Mouse (Mus musculus) liver, embryonic 12.5 days (tissue): ENCODE results near the gene M1ap. TPM values are rescaled to one million over a fixed set of nuclear protein-coding genes. Genes with fewer than 3 reads are reported as not detected.

Experiments
- ATAC-seq: fragments of 200-750 bp; cut with Nextera tagmentation; 2 replicates; pipeline ENCODE4 v1.8.0; 2017; ENCODE audit warnings: moderate number of reproducible peaks, mild to moderate bottlenecking, moderate library complexity
- H3K27ac ChIP-seq: fragments of 300-500 bp; sonication (generic); 2 replicates; pipeline ENCODE4 v1.5.1; 2016; ENCODE audit warnings: mild to moderate bottlenecking
- H3K27me3 ChIP-seq: fragments of 300-500 bp; sonication (generic); replicated peaks from 2 replicates; pipeline ENCODE4 v1.6.1; 2016; ENCODE audit warnings: mild to moderate bottlenecking, moderate library complexity
- H3K36me3 ChIP-seq: fragments of 300-500 bp; sonication (generic); 2 replicates; pipeline ENCODE4 v1.6.1; 2016; ENCODE audit warnings: mild to moderate bottlenecking, moderate library complexity
- H3K4me1 ChIP-seq: fragments of 300-500 bp; sonication (generic); 2 replicates; pipeline ENCODE4 v1.6.1; 2016
- H3K4me2 ChIP-seq: fragments of 300-500 bp; sonication (generic); 2 replicates; pipeline ENCODE4 v1.6.1; 2016; ENCODE audit warnings: mild to moderate bottlenecking, moderate library complexity
- H3K4me3 ChIP-seq: fragments of 300-500 bp; sonication (generic); 2 replicates; pipeline ENCODE4 v1.5.1; 2016; ENCODE audit warnings: mild to moderate bottlenecking, moderate library complexity
- H3K9ac ChIP-seq: fragments of 300-500 bp; sonication (generic); 2 replicates; pipeline ENCODE4 v1.6.1; 2016; ENCODE audit warnings: mild to moderate bottlenecking, moderate library complexity
- H3K9me3 ChIP-seq: fragments of 300-500 bp; sonication (generic); replicated peaks from 2 replicates; pipeline ENCODE4 v1.6.1; 2016; ENCODE audit warnings: mild to moderate bottlenecking, moderate library complexity
- WGBS: fragments of 180-500 bp; shearing (Covaris S2); methylation state at CpG from one replicate; pipeline ENCODE4 v1.1.7; 2016; ENCODE audit not compliant: insufficient replicate concordance; 5-methylcytosine and 5-hydroxymethylcytosine counted together
- polyA plus RNA-seq: library from polyadenylated mRNA; unstranded; fragments of >200 nt; fragmentation: Nextera tagmentation; extraction: Ambion mirVana; gene quantifications from 2 replicates; pipeline ENCODE4 v1.2.1, GENCODE M21; 2016

M1ap gene
- polyA plus RNA-seq, 1 experiment from 2014 or later: 8.8 TPM

DNA sequence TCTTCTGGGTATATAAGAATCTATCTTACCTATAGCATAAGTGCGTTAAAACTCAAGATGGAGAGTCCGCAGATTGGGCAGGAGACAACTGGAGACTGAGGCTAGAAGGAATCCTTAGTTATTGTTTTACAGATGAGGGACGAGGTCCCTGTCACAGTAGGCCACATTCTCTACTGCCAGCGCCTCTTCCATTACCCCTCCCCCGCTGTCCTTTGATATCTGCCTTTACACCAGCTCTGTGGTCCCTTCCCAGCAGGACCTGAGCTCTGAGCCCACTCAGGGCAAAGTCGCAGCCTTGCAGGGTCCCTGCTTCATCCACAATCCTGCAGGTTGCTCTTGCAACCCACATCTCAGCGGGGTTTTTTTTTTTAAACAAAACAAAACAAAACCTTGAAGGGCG lies 121.5 kb downstream of the M1ap start:
- Histone ChIP-seq H3K9ac (no peak overlapping the region), H3K4me3 (peak overlapping the region; percentile 32; the same call in 1 of the 2 replicates), H3K4me2 (peak overlapping the region; percentile 53), H3K36me3 (no peaks in the 10 kb centered on the region), H3K4me1 (peaks cover 33% of the 10 kb centered on the region), H3K27me3 (peaks cover 100% of the 10 kb centered on the region), H3K9me3 (no peaks in the 10 kb centered on the region), H3K27ac (no peak overlapping the region)
- WGBS: 11% methylated on average over 8 of the region's 8 CpGs
- no peak for ATAC-seq

DNA sequence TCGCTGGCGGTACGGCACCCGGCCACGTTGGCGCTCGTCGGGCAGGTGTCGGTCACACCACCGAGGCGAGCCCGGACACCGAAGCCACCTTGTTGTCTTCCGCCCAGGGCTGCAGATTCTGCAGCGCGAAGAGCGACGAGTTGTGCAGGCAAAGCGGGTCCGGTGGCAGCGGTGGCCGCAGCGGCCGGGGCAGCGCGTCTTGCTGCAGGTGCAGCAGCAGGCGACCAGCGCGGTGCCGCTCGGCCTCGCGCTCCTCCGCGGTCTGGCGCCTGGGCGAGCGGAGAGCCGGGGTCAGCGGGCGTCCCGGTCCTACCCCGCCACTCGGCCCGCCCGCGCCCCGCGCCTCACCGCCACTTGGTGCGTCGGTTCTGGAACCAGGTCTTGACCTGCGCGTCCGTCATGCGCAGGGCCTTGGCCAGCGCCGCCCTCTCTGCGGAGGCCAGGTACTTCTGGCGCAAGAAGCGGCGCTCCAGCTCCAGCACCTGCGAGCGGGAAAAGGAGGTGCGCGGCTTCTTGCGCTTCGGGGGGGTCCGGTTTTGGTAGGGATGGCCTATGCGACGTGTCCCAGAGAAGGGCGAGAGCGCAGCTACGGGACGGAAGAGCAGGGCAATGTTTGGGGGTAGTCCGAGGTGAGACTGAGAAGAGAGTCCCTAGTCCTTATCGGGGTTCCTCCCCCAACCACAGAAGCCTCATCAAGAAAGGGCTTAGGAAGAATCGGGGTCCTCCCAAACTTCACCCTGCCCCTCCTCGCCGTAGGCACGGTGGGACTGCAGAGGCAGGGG lies 122.2 kb downstream of the M1ap start:
- Histone ChIP-seq H3K4me1 (peaks cover 33% of the 10 kb centered on the region), H3K9ac (no peak overlapping the region; the same call in 1 of the 2 replicates), H3K27ac (no peak overlapping the region), H3K36me3 (no peaks in the 10 kb centered on the region), H3K4me2 (peak overlapping the region; percentile 53), H3K9me3 (no peaks in the 10 kb centered on the region), H3K27me3 (peaks cover 100% of the 10 kb centered on the region), H3K4me3 (peak overlapping the region; percentile 32)
- WGBS: 2% methylated on average over 81 of the region's 81 CpGs
- no peak for ATAC-seq

DNA sequence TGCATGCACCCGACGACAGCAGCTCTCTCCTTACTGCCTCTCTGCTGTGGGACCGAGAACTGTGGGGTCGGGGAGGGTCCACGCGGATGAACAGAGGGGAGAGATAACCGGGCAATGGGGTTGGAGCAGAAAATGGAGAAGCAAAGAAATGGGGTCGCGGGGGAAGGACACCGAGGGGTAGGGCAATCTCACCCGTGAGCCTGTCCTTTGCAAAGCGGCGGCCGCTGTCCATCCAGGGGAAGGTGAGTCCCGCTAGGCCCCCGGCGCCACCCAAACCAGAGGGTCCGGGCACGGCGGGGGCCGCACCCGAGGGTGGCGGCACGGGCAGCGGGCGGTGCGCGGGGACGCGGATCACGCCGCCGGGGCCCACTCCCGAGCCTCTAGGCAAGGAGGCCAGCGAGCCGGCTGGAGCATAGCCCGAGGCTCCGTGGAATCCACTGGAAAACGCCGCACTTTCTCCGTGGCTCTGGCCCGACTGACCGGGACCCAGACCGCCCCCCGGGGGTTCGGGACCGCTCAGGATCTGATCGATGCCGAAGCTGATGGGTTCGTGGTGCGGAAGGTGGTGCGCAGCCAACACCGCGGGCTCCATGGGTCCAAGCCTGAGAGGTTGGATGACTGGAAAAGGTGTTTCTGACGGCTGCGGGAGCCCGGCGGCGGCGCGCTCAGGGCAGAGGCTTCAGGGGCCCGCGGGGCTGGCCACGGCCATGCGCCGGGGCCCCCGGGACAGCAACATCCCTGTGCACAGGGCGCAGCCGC lies 123.0 kb downstream of the M1ap start:
- Histone ChIP-seq H3K27me3 (peaks cover 100% of the 10 kb centered on the region), H3K27ac (no peak overlapping the region), H3K4me1 (peaks cover 33% of the 10 kb centered on the region), H3K36me3 (no peaks in the 10 kb centered on the region), H3K9me3 (no peaks in the 10 kb centered on the region), H3K4me3 (peak overlapping the region; percentile 32), H3K9ac (no peak overlapping the region), H3K4me2 (peak overlapping the region; percentile 36)
- no peak for ATAC-seq
- 2% methylated on average over 69 of the region's 69 CpGs for WGBS

DNA sequence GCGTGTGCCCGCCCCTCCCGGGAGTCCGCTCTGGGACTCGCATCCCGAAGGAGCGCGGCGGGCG lies 123.4 kb downstream of the M1ap start, which contains the start of gene Tlx2:
TSS of gene Tlx2 (minus strand) at position 47 of the 64 bp plus-strand sequence.
- peak within 1 kb of the TSS; percentile 53 for H3K4me2 ChIP-seq
- H3K27ac ChIP-seq: no peak within 1 kb of the TSS
- 1% methylated on average over 10 of the region's 10 CpGs for WGBS
- peaks cover 100% of the 10 kb centered on the region for H3K27me3 ChIP-seq
- no peak for ATAC-seq
- no peaks in the 10 kb centered on the region for H3K9me3 ChIP-seq
- peak within 1 kb of the TSS; percentile 32 for H3K4me3 ChIP-seq
- peaks cover 33% of the 10 kb centered on the region for H3K4me1 ChIP-seq
- no peak within 1 kb of the TSS for H3K9ac ChIP-seq
- H3K36me3 ChIP-seq: no peaks in the 10 kb centered on the region

DNA sequence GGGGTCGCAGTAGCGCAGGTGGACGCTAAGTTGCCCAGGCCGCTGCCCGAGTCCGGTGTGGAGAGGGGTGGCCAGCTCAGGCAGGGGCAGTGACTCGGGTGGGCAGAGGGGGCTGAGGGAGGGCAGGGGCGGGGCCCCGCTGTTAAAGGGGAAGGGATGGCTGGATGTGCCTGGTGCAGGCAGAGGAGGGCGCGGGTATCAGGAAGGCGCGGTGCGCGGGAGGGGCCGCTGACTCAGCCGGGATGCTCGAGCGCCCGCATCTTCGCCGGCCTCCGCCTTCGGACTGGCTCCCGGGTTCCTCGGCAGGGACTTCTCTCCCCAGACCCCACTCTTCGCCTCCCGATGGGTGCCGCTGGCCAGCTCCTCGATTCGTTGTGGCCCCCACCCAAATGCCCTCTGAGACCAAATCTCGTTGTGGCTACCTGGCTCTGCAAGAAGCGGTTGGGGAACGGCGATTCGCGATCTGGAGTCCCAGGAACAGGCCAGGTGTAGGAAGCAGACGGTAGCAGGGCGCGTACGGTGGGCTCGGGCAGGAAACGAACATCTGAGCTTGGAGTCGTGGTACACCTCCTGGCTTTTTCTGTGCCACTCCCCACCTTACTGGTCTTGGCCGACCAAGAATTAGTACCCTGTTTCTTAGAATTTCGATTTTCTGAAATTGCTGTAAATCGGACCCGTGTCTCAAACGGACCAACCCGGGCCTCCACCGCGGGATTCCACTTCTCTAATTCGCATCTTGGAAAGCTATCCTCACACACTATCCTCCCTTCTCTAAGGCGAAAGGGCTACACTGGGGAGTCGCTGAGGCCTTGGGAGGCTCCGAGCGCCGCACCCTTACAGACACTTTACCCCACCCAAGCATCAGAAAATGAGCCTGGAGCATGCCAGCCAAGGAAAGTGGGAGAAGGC lies 123.9 kb downstream of the M1ap start:
- Histone ChIP-seq H3K4me3 (peak overlapping the region; percentile 32), H3K4me2 (peak overlapping the region; percentile 36), H3K9me3 (no peaks in the 10 kb centered on the region), H3K27me3 (peaks cover 100% of the 10 kb centered on the region), H3K4me1 (peaks cover 33% of the 10 kb centered on the region), H3K36me3 (no peaks in the 10 kb centered on the region), H3K9ac (no peak overlapping the region), H3K27ac (no peak overlapping the region)
- WGBS: 1% methylated on average over 56 of the region's 58 CpGs
- no peak for ATAC-seq

DNA sequence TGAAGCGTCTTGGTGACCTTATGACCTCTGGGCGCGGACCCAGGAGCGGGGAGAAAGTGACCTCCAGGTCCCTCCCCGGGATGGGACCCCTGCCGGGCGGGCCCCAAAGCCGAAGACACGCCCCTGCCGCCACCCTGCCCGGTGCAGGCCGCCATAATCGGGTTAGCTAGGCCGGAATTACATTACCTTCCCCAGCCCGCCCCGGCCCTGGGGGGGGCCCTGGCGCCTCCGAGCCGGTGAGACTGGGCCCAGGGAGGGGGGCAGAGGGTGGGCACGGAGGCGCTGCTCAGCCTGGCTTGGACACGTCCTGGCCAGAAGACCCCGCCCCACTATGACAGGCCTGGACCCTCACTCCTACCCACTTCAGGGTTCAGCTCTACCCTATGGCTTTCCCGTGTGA lies 124.5 kb downstream of the M1ap start:
- Histone ChIP-seq H3K36me3 (no peaks in the 10 kb centered on the region), H3K27me3 (peaks cover 100% of the 10 kb centered on the region), H3K4me3 (0 out of 2 replicates have a peak overlapping the region, but pooled peaks have one; percentile 11), H3K4me1 (peaks cover 33% of the 10 kb centered on the region), H3K4me2 (peak overlapping the region; percentile 36), H3K9ac (no peak overlapping the region), H3K27ac (no peak overlapping the region), H3K9me3 (no peaks in the 10 kb centered on the region)
- no peak for ATAC-seq
- 2% methylated on average over 21 of the region's 24 CpGs for WGBS

DNA sequence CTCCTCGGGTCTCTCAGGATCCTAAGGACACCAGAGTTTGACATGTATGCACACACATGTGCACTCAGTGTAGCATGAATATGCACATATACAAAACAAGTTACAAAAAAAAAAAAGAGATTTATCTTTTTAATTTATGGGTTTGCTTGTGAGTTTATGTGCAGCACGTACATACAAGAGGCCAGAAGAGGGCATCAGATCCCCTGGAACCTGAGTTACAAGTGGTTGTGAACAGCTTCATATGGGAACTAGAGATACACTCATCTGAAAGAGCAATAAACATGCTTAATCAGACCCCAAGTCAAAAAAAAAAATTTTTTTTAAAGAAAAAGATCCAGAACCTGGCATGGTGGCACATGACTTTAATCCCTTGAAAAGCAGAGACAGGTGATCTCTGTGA lies 128.3 kb downstream of the M1ap start:
- WGBS: 23% methylated on average over 2 of the region's 2 CpGs
- Histone ChIP-seq H3K4me2 (no peak overlapping the region), H3K9ac (no peak overlapping the region), H3K9me3 (no peaks in the 10 kb centered on the region), H3K27ac (no peak overlapping the region), H3K27me3 (peaks cover 76% of the 10 kb centered on the region), H3K36me3 (peaks cover 6% of the 10 kb centered on the region), H3K4me1 (peaks cover 35% of the 10 kb centered on the region), H3K4me3 (no peak overlapping the region)
- no peak for ATAC-seq

DNA sequence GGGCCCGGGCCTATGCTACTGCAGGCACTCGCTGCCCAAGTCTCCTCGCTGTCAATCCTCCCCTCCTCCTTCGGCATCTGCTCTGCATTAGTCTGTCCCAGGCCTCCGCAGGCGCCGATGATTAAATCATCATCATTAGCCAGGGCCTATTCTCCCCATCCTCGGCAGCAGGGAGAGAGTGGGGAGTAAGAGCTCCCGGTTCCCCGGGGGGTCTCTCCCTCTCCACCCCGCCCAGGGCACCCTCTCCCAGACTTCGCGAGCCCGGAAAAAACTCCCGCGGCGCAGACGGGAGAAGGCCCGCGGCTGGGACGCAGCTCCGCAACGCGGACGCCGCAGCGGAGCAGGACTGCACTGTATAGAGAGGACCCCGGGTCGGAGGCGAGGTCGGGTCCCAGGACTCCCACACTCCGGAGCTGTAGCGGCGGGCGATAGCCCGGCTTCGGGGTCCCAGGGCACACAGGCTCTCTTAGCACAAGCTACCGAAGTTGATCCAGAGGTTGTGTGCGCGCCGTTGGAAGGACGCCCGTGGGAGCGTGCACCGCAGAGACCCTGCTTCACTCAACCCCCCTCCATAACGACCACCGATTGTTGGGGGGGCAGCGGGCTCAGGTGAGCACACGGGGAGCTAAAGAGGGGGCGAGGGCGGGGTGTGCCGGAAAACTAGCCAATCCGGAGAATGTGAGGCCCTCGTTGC lies 131.1 kb downstream of the M1ap start, which contains the start of gene Pcgf1:
TSS of gene Pcgf1 (plus strand) at position 240 of the 694 bp plus-strand sequence.
- peaks cover 58% of the 10 kb centered on the region for H3K27me3 ChIP-seq
- peak within 1 kb of the TSS; percentile 78 for H3K9ac ChIP-seq
- peak within 1 kb of the TSS; percentile 85 for H3K27ac ChIP-seq
- H3K4me3 ChIP-seq: peak within 1 kb of the TSS; percentile 78
- H3K9me3 ChIP-seq: no peaks in the 10 kb centered on the region
- WGBS: under 1% methylated on average over 54 of the region's 54 CpGs
- H3K36me3 ChIP-seq: peaks cover 32% of the 10 kb centered on the region
- H3K4me1 ChIP-seq: peaks cover 27% of the 10 kb centered on the region
- H3K4me2 ChIP-seq: peak within 1 kb of the TSS; percentile 83
- peak; percentile 56 for ATAC-seq

DNA sequence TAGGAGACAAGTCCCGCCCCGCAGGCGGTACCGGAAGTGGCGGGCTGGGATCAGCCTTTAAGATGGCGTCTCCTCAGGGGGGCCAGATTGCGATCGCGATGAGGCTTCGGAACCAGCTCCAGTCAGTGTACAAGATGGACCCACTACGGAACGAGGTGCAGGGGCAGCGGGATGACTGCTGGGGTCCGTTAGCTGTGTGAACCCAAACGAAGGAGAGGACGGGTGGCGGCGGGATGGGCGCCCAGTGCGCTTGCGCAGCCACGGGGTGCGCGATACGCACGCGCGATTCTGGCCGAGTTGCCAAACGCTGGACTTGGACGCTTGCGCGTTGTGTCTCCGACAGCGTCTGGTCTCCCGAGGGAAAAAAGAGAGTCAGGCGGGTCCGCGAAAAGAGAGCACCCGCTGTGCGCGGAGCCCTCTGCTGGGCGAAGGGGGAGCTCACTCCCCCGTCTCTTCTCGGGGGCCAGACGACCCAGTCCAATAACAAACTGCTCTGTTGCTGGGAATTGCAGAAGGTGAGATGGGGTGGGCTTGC lies 131.7 kb downstream of the M1ap start:
- H3K27ac ChIP-seq: peak overlapping the region; percentile 85
- under 1% methylated on average over 46 of the region's 46 CpGs for WGBS
- H3K9ac ChIP-seq: peak overlapping the region; percentile 78
- H3K4me3 ChIP-seq: peak overlapping the region; percentile 78
- H3K36me3 ChIP-seq: peaks cover 32% of the 10 kb centered on the region
- H3K9me3 ChIP-seq: no peaks in the 10 kb centered on the region
- peak; percentile 90 for ATAC-seq
- peaks cover 27% of the 10 kb centered on the region for H3K4me1 ChIP-seq
- H3K27me3 ChIP-seq: peaks cover 58% of the 10 kb centered on the region
- peak overlapping the region; percentile 83 for H3K4me2 ChIP-seq
